Mouse (Mus musculus): ENCODE measurements around the gene Pcbp2.

The Pcbp2 gene

DNA sequence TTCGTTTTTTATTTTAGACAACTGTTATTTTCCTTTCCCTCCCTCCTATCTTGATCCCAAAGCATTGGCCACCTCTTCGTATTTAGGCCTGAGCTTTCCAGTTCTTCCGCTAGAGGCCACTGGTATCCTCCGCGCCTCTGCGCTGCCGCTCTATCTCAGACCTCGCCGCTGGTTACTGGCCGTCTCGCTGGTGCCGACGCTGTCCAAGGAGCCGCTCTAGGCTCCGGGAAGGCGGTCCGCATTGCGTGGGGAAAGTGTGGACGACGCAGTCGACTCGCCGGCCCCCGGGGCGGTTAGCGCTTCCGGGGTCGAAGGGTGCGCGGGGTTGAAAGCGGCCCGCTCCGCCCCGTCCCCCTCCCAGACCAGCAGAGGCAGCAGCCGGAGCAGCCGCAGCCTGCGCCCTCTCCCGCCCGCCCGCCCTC, at the start of gene Pcbp2:
TSS of gene Pcbp2 (plus strand) at position 357 of the 422 bp plus-strand sequence.
- peak; percentile 96 for DNase-seq (ENCODE audit: low read depth)

DNA sequence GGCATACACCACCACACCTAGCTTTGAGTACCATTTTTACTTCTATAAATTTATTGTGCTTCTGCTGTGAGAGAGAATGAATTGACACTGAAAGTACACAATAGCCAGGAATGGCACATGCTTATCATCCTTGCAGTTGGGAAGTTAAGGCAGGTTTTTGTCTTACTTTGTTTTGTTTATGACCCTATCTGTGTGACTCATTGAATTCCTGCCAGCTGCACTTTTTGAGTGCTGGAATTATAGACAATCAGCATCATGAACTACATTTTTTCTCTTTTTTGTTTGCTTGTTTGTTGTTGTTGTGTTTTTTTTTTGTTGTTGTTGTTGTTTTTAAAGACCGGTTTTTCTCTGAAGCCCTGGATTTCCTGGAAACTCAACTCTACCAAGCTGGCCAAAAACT, 49.4 kb upstream of the Pcbp2 start:
- DNase-seq (ENCODE audit: low read depth): no peak

DNA sequence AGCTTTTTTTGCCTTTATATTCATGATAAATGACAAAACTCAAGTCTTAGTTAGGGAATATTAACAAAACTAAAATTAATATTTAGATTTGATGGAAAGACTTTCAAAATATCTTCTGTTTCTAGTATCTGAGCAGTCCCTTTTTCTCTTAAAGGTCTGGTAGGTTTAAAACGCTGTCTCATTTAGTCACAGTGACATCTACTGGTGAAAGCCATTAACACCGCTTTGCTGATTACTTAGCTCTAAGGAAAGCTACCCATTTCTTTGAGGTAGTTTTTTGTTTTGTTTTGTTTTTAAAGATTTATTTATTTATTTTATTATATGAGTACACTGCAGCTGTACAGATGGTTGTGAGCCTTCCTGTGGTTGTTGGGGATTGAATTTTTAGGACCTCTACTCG, 48.9 kb upstream of the Pcbp2 start:
- DNase-seq (ENCODE audit: low read depth): peak; percentile 87

DNA sequence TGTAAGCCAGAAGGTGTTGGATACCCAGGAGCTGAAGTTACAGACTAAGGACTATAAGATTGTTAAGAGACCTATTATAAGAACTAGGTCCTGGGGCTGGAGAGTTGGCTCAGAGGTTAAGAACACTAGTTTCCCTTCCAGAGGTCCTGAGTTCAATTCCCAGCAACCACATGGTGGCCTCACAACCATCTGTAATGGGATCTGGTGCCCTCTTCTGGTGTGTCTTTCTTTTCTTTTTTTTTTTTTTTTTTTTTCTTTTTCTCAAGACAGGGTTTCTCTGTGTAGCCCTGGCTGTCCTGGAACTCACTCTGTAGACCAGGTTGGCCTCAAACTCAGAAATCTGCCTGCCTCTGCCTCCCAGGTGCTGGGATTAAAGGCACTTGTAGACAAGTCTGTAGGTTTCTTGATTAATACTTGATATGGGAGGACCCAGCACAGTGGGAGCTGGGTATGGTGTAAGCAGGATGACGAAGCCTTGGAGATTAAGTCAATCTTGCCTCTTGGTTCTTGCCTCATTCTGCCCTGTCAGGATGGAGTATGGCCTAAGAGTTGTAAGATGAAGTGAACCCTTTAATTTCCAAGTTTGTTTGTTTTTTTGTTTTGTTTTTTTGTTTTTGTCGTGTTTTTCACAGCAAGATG, 46.6 kb upstream of the Pcbp2 start:
- no peak for DNase-seq (ENCODE audit: low read depth)

DNA sequence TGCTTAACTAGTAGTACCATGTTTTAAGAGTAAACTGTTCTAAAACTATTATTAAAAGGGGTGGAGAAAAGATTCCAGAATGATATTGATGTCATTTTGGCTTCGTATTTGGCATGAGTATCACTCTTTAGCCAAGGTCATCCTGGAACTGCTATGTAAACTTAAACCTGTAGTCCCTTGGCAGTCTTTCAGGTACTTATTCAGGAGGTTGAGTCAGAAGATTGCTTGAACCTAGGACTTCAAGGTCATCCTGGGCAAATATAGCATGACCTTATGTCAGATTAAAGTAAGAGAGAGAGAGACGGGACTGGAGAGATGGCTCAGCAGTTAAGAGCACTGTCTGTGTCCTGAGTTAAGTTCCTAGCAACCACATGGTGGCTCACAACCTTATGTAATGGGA, 45.7 kb upstream of the Pcbp2 start:
- no peak for DNase-seq (ENCODE audit: low read depth)

DNA sequence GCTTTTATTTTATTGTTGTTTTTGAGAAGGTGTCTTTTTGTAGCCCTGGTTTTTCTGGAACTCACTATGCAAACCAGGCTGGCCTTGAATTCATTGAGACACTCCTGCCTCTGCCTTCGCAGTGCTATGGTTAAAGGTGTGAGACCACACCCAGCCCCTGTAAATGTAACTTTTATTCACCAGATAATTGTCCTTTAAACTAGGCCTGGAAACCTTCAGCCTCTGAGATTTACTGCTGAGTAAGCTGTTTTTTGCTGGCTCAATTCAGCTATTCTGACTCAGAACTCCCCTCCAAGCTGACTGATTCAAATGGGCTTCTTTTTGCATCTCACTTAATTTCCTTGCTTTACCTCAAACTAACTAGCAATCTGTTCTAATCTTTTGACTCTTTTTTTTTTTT, 43.4 kb upstream of the Pcbp2 start:
- no peak for DNase-seq (ENCODE audit: low read depth)

DNA sequence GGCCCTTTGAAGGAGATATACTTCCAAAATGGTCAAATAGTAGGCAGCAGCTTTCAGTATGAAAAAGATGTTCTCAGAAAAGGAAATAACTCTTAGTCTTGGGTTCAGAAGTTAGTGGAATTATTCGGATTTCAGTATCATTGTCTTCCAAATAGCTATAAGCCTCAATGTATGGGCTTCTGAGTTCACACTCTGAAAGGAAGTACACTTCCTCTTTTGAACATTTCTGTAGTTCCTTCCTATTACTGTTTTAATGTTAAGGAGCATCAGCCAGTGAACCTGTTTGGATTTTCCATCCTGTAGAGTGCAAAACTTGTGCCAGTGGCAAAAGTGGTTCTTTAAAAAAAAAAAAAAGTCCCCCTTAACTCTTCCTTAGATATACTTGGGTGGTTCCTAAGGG, 38.3 kb upstream of the Pcbp2 start:
- DNase-seq (ENCODE audit: low read depth): no peak

DNA sequence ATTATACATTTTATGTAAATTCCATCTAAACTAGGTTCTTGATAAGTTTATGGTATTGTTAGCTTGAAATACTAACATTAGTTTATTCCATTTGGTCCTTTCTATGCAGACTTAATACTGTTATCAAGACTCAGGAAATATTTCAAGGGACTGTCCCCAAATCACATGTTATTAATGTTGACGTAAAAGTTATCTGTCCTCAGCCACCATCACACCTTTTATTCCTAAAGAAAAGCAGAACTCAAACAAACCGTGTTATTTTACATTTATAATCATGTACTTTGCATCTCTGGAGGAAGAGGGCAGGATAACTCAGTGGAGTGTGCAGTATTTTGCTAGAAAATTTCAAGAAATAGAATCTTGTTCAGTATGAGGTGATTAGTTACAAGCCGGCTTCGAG, 37.2 kb upstream of the Pcbp2 start:
- DNase-seq (ENCODE audit: low read depth): no peak

DNA sequence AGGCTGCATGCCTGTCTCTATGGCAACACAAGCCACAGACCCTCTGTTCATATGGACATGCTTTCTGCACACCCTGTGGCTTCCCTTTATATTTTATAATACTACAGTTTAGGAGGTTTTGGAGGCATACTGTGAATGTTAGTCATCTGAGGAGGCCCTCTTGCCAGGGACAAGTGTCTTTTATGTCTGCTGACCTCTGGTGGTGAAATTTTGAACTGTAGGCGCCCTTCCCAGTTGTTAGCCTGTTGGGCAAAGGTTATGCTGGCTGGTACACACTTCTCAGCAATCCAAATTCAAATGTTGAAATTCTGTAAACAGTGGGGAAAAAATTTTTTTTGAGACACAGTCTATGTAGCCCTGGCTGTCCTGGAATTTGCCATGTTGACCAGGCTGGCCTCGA, 27.8 kb upstream of the Pcbp2 start:
- DNase-seq (ENCODE audit: low read depth): peak; percentile 89

DNA sequence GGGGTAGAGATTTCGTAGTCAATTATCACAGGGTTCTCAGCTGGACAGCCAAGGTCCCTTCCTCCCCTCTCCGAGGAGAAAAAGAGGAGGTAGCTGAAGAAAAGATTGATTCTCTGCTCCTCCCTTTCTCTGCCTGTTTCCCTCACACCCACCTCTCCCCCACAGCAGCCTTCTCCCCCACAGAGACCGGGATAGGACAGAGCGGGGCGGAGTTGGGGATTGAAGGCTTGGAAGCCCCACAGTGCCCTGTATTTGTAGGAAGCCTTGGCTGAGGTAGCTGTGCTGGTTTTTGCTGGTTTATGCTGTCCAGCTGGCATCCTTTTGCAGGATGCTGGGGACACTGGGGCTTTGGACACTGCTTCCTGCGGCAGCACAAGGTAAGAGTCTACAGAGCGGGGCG, 25.2 kb upstream of the Pcbp2 start, which contains the start of gene Amhr2:
TSS of gene Amhr2 (plus strand) at position 222 of the 400 bp plus-strand sequence.
- no peak for DNase-seq (ENCODE audit: low read depth)

DNA sequence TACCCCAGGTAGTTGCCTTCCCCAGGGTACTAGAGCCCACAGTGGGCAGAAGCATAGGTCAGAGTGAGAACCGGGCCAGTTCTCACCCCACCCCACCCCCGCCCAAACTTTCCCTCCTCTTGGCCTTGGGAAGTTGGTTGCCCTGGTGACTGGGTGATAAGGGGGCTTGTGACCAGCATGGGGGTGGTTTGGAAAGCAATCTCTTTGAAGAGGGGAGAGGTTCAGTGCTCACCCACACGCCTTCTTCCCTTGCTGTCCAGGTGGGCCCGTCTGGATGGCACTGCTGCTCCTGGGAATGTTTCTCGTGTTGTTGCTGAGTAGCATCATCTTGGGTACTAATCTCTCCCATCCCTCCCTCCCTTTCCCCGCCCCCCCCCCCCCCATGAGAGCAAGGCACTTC, 23.9 kb upstream of the Pcbp2 start:
- no peak for DNase-seq (ENCODE audit: low read depth)

DNA sequence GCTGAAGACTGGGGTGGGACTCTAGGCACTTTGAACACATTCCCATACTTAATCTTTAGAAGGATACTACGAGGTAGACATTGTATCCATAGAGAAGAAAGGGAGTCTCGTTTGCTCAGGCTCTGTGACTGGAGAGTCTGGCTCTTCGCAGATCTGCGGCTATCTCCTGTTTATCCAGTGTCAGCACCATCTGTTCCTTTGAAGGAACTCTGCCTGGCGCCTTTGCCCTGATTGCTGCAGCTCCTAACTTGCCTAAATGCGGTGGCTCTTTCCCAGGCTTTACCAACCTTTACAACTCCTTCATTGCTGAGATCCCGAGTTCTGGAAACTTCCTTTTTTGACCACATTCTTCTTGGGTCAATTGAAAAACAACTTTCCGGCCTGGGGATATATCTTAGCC, 21.0 kb upstream of the Pcbp2 start:
- DNase-seq (ENCODE audit: low read depth): no peak

DNA sequence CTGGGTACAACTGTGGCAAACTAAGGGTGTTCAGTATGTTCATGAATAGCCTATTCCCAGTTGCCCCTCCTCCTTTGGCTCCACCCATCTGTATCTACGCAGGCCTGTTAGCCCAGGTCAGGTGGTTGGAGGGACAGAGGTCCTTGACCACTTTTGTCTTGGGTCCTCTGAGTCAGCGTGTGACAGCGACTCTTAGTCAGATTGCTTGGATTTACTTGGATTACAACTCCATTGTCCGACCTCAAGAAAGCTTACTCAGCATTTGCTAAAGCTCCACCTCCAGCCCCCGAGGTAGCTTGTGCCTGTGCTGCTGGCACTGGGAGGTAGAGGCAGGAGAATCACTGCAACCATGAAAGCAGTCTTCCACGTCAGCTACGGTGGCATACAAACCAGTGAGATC, 19.4 kb upstream of the Pcbp2 start:
- DNase-seq (ENCODE audit: low read depth): no peak

DNA sequence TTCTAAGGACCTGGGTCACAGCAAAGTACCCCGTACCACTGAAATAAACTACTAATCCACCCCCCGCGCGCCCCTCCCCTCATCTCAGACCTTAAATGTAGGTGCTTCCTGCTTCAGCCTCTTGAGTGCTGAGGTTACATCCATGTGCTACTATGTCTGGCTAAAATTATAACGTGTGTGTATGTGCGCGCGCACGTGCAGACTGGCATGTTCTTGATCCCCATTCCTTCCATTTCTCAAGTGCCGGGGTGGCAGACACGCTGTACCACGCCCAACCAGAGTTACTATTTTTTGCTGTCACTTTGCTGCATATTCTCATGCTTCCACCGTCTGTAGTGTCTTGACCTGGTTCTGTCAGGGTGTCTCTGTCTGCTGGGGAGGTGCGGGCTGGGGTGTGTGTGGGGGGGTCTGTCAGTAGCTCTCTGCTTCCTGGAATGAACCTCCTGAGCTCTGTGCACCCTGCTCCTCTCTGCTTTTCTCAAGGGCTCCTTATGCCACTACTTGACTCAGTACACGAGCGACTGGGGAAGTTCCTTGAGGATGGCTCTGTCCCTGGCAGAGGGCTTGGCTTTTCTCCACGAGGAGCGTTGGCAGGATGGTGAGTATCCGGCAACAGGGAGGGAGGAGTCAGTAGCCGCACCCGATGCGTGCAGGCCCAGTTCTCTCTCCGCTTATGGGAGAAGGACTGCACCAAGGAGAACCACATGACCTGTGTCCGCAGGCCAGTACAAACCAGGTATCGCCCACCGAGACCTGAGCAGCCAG, 18.5 kb upstream of the Pcbp2 start:
- DNase-seq (ENCODE audit: low read depth): no peak

DNA sequence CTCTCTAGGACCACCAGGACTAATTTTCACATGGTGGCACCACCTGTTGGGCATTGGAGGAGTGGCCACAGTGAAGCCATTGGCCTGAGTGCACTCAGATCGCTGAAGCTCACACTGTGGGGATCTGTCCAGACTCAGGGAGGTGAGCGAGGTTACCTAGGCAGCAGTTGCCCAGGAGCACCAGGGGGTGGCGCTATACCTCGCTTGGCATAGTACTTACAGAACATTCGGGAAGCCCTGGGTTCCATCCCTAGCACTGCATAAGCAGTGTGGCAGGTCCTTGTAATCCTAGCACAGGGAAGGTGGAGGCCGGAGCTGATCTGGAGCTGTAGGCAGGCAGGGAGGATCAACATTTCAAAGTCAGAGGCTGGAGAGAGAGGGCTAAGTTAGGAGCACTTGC, 14.3 kb upstream of the Pcbp2 start:
- peak; percentile 62 for DNase-seq (ENCODE audit: low read depth)

DNA sequence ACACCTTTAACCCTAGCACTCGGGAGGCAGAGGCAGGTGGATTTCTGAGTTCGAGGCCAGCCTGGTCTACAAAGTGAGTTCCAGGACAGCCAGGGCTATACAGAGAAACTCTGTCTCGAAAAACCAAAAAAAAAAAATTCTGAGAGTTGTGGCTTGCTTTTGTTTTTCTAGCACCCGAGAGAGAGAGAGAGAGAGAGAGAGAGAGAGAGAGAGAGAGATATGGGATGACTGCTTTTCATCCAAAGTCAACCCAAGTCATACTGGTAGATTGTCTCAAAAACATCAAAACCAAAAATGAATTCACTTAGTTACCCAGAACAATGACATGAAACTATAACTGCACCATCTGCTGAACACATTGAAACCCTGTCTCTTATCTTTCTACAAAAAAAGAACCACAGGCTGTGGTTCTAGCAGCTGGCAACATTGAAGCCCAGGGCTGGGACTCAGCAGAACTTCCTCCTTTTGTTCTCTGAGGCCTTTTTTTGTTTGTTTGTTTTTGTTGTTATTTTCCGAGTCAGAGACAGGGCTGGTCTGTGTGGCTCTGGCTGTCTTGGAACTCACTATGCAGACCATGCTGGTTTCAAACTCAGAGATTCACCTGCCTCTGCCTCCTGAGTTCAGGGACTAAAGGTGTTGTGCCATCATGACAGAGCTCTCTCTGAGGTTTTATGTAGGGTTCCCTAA, 12.1 kb upstream of the Pcbp2 start:
- DNase-seq (ENCODE audit: low read depth): peak; percentile 81

DNA sequence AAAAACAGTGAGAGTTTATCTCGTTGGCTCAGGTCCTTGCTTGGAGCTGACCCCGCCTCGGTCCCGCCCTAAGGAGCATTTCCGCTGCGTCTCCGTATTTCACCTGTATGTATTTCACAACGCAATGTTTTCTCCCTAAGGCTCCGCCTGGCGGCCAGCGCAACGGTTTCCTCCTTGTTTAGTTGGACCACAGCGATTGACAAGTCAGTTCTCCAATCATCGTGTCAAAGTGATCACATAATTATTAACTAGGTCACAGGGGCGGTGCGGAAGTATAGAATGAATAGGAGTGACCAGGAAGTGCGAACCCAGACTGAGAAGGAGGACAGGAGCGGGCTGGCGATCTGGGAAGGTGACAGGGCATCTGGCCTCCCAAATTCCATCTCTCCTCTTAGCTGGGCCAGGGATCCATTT, 11.4 kb upstream of the Pcbp2 start, which contains the start of gene Prr13:
TSS of gene Prr13 (plus strand) at position 125 of the 414 bp plus-strand sequence.
- DNase-seq (ENCODE audit: low read depth): peak; percentile 99

DNA sequence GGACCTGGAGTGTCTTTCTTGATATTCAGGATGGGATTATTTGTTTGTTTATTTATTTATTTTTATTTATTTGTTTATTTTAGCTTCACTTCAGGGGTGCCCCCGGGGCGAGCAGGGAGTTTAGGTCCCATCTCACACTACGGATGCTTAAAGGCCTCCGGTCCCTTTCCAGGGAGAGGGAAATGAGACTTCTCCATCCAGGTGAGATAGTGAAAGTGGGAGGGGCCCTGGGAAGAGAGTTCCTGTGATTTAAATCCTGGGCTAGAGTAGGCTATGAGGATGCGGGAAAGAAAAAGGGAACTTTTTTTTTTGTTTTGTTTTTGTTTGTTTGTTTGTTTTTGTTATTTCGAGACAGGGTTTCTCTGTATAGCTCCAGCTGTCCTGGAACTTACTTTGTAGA, 11.0 kb upstream of the Pcbp2 start:
- no peak for DNase-seq (ENCODE audit: low read depth)

DNA sequence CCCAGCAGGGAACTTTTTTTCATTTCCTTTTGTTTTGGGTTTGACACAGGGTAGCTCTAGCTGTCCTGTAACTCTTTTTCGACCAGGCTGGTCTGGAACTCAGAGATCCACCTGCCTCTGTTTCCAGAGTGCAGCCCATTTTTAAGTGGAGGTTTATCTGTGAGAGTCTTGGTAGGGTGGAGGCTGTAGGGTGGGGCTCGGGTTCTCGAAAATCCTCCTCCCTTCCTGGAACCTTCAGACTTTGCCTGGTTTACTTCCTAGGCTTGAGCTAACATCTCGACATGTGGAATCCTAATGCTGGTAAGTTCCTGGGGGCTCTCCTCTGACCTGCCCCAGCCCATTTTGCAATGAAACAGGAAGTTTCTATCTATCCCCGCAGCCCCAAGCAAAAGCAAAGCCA, 10.5 kb upstream of the Pcbp2 start:
- peak; percentile 53 for DNase-seq (ENCODE audit: low read depth)

DNA sequence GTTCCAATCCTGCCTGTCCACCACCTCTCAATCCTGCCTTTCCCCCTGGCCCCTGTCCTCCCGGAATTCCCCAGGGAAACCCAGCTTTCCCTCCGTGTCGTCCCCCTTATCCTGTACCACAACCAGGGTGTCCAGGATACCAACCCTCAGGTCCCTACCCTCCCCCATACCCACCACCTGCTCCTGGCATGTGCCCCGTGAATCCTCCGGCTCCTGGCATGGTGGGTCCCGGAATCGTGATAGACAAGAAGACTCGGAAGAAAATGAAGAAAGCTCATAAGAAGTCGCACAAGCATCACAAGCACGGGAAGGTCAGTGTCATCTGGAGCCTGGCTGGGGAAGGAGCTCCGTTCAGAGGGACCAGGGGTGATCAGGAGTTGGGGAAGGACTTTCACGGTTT, 9.9 kb upstream of the Pcbp2 start:
- no peak for DNase-seq (ENCODE audit: low read depth)

DNA sequence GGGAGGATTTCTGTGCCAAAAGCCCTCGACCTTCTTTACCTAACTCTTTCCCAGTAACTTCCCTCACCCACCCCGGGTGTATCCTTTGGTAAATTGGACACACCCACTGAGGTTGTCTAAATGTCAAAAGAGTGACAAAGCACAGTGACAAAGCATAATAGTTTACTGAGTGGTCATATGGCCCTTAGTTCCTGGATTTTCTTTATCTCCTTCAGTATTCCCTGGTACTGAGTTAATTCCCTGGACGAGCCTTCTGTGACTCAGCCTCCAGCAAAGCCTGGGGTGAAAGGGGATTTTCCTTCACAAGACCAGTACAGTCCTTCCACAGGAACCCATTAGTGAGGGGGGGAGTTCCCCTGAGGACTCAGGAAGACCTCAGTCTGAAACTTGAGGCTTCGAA, 9.4 kb upstream of the Pcbp2 start:
- peak; percentile 55 for DNase-seq (ENCODE audit: low read depth)

DNA sequence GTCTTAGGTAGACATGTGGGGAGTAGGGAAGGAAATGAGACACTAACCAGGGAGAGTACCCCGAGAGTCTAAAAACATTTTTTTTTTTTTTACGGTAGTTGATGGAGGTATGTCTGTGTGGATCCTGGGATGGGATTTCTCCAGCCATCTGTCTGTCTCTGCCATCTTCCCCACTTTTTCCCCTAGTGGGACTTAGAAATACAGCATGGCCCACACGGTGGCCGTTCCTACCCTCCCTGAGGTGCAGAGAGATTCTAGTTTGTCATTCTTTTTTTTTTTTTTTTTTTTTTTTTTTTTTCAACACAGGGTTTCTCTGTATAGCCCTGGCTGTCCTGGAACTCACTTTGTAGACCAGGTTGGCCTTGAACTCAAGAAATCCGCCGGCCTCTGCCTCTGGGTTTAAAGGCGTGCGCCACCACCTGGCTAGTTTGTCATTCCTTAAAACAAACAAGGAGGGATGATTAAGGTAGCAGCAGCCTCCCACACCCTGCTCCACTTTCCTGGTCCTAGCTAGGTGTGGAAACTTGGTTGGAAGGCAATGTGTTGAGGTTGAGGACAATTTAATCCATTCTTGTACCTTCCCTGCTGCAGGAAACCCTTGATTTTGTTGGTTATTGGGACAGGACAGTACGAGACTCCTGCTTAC, 8.8 kb upstream of the Pcbp2 start:
- no peak for DNase-seq (ENCODE audit: low read depth)

DNA sequence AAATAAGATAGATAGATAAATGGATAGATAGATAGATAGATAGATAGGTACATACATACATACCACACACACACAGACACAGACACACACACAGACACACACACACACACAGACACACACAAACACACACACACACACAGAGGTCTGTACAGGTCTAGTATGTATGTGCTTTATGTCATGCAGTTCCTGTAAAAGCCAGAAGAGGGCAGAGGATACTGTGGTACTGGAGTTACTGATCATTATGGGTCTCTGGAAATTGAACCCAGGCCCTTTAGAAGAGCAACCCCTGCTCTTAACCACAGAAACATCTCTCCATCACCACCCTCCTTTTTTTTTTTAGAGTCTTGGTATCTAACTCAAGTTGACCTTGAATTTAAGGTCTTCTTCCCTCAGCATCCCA, 6.7 kb upstream of the Pcbp2 start:
- DNase-seq (ENCODE audit: low read depth): peak; percentile 76

Data from induced T-regulatory cell, adult 2 months (primary cell).